Mouse (Mus musculus): ENCODE results near the gene Xpo1. TPM values are rescaled to one million over a fixed set of nuclear protein-coding genes. Genes with fewer than 3 reads are reported as not detected.
A peak's percentile ranks its signal among the peaks of the same experiment; 100 is the strongest.
"Not testable (repeated sequence)": the region's sequence is repeated elsewhere in the genome, so short reads cannot be mapped to it uniquely, and the experiment has no call there.

Gene Xpo1
- polyA plus RNA-seq, 1 experiment from 2014 or later: 21.4 TPM

DNA sequence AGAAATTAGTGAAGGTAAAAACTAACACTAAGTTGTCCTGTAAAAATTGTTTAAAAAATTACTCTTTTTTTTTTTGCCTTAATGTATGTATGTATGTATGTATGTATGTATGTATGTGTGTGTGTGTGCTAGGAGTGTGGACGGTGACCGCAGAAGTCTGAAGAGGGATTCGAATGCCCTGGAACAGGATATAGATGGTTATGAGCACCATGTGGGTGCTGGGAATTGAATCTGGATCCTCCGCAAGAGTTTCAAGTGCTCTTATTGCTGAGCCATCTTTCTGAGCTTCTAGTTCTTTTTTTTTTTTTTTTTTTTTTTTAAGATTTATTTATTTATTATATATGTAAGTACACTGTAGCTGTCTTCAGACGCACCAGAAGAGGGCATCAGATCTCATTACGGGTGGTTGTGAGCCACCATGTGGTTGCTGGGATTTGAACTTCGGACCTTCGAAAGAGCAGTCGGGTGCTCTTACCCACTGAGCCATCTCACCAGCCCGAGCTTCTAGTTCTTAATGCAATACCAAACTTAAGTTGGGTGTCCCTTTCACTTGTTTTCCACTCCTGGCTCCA lies 49.3 kb downstream of the Xpo1 start:
- not testable (repeated sequence) for DNase-seq (ENCODE audit: low spot score); H3K4me1 ChIP-seq (replicated peaks; ENCODE audit: control insufficient read depth, insufficient read depth); H3K36me3 ChIP-seq (ENCODE audit: control insufficient read depth, insufficient read depth, low read length); H3K9ac ChIP-seq (ENCODE audit: low read length); H3K9me3 ChIP-seq (ENCODE audit: control insufficient read depth, low read length); ATAC-seq (ENCODE audit: low FRiP score, low TSS enrichment); H3K27me3 ChIP-seq (ENCODE audit: control insufficient read depth, insufficient read depth, low read length)
- H3K4me3 ChIP-seq (ENCODE audit: low read depth, low read length): peak overlapping the region; percentile 94
- H3K4me2 ChIP-seq (replicated peaks; ENCODE audit: low read depth): peak overlapping the region; percentile 49
- peak overlapping the region; percentile 99 for H3K27ac ChIP-seq (replicated peaks)
- TF ChIP-seq CTCF (IDR thresholded peaks at IDR 0.05; ENCODE audit: low read depth): 0 out of 2 replicates have a peak, but pooled peaks have one; percentile 23
- 34% methylated on average over 10 of the region's 10 CpGs for WGBS

DNA sequence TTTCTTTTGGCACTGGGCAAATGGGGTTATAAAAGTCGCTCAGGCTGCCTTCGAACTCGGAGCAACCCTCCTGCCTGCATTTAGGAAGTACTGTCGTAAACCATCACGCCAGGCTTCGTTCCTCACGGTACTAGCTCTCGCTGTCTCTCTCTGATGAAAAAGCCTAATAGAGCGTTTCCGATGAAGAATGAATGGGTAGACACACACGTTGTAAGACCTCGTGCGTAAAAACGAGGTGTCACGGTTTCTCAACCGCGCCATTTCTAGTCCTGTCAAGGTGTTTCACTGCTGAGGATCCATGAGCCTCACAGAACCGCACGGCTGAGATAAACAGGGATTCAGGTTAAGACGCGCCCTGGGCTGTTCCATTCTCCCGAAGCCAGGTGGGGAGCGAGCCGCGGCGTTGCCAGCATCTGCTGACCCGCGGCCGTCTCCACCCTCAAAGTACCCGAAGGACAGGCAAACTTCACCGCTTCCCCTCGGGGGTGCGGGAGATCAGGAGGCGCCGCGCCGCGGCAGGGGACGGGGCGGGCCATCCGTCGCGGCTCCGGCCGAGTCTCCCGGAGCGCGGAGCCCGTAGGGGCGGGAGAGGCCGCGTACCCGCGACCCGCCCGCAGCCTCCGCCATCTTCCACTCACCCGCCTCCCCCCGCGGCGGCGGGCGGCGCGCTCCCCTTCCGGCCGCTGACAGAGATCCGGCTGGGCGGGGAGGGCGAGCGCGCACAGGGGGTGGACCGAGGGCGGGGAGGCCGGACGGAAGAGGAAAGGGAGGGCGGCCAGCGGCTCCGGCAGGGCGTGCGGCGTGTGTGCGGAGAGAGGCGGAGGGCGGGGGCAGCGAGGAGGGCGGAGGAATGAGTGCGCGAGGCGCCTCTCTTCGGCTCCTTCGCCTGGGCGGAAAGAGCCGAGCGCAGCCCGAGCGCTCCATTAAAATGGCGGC lies 50.1 kb downstream of the Xpo1 start:
- TF ChIP-seq EP300 (optimal IDR thresholded peaks at IDR 0.05) (no peak), CTCF (IDR thresholded peaks at IDR 0.05; ENCODE audit: low read depth) (peak; percentile 2; the same call in 1 of the 2 replicates)
- Histone ChIP-seq H3K27me3 (ENCODE audit: control insufficient read depth, insufficient read depth, low read length) (no peaks in the 10 kb centered on the region), H3K4me1 (replicated peaks; ENCODE audit: control insufficient read depth, insufficient read depth) (peaks cover 2% of the 10 kb centered on the region; the same call in 1 of the 2 replicates), H3K9me3 (ENCODE audit: control insufficient read depth, low read length) (no peaks in the 10 kb centered on the region), H3K4me2 (replicated peaks; ENCODE audit: low read depth) (peak overlapping the region; percentile 49), H3K27ac (replicated peaks) (peak overlapping the region; percentile 99), H3K36me3 (ENCODE audit: control insufficient read depth, insufficient read depth, low read length) (no peaks in the 10 kb centered on the region), H3K4me3 (ENCODE audit: low read depth, low read length) (peak overlapping the region; percentile 94), H3K9ac (ENCODE audit: low read length) (peak overlapping the region; percentile 98)
- under 1% methylated on average over 63 of the region's 98 CpGs for WGBS
- peak; percentile 99 for DNase-seq (ENCODE audit: low spot score)
- ATAC-seq (ENCODE audit: low FRiP score, low TSS enrichment): peak; percentile 98

- peak within 1 kb of the TSS; percentile 99 for H3K27ac ChIP-seq (replicated peaks)
- no peaks in the 10 kb centered on the region for H3K9me3 ChIP-seq (ENCODE audit: control insufficient read depth, low read length)
- peak within 1 kb of the TSS; percentile 98 for H3K9ac ChIP-seq (ENCODE audit: low read length)
- H3K27me3 ChIP-seq (ENCODE audit: control insufficient read depth, insufficient read depth, low read length): no peaks in the 10 kb centered on the region
- peak within 1 kb of the TSS; percentile 69 for H3K4me2 ChIP-seq (replicated peaks; ENCODE audit: low read depth)
- DNase-seq (ENCODE audit: low spot score) (peak; percentile 86), ATAC-seq (ENCODE audit: low FRiP score, low TSS enrichment) (peak; percentile 66)
- H3K4me3 ChIP-seq (ENCODE audit: low read depth, low read length): peak within 1 kb of the TSS; percentile 94
- H3K4me1 ChIP-seq (replicated peaks; ENCODE audit: control insufficient read depth, insufficient read depth): peaks cover 2% of the 10 kb centered on the region; the same call in 1 of the 2 replicates
- WGBS: under 1% methylated on average over 28 of the region's 80 CpGs
- TF ChIP-seq EP300 (optimal IDR thresholded peaks at IDR 0.05): no peak
- TF ChIP-seq CTCF (IDR thresholded peaks at IDR 0.05; ENCODE audit: low read depth): no peak
- H3K36me3 ChIP-seq (ENCODE audit: control insufficient read depth, insufficient read depth, low read length): no peaks in the 10 kb centered on the region
These were observed 51.1 kb downstream of the Xpo1 start, which contains the start of gene Usp34 for GRCm38 (mm10) chr11:23306764-23307565. Usp34 (plus strand) TSS chr11:23306895.

GRCm38 (mm10) chr11:23307566-23307920 lies 51.7 kb downstream of the Xpo1 start:
- 2% methylated on average over 6 of the region's 6 CpGs for WGBS
- DNase-seq (ENCODE audit: low spot score) (no peak), ATAC-seq (ENCODE audit: low FRiP score, low TSS enrichment) (no peak)
- Histone ChIP-seq H3K4me1 (replicated peaks; ENCODE audit: control insufficient read depth, insufficient read depth) (peaks cover 2% of the 10 kb centered on the region; the same call in 1 of the 2 replicates), H3K9me3 (ENCODE audit: control insufficient read depth, low read length) (no peaks in the 10 kb centered on the region), H3K9ac (ENCODE audit: low read length) (peak overlapping the region; percentile 98), H3K4me2 (replicated peaks; ENCODE audit: low read depth) (peak overlapping the region; percentile 69), H3K27me3 (ENCODE audit: control insufficient read depth, insufficient read depth, low read length) (no peaks in the 10 kb centered on the region), H3K36me3 (ENCODE audit: control insufficient read depth, insufficient read depth, low read length) (no peaks in the 10 kb centered on the region), H3K4me3 (ENCODE audit: low read depth, low read length) (peak overlapping the region; percentile 94), H3K27ac (replicated peaks) (peak overlapping the region; percentile 99)
- TF ChIP-seq CTCF (IDR thresholded peaks at IDR 0.05; ENCODE audit: low read depth): no peak
- no peak for TF ChIP-seq EP300 (optimal IDR thresholded peaks at IDR 0.05)

GRCm38 (mm10) chr11:23313496-23313895 lies 57.7 kb downstream of the Xpo1 start:
- DNase-seq (ENCODE audit: low spot score) (no peak), ATAC-seq (ENCODE audit: low FRiP score, low TSS enrichment) (no peak)
- 76% methylated on average over 1 of the region's 1 CpGs for WGBS
- no peak overlapping the region for H3K27ac ChIP-seq (replicated peaks)
- no peak for TF ChIP-seq EP300 (optimal IDR thresholded peaks at IDR 0.05)
- no peak for TF ChIP-seq CTCF (IDR thresholded peaks at IDR 0.05; ENCODE audit: low read depth)
- no peak overlapping the region for H3K9ac ChIP-seq (ENCODE audit: low read length)
- H3K36me3 ChIP-seq (ENCODE audit: control insufficient read depth, insufficient read depth, low read length): no peaks in the 10 kb centered on the region
- no peak overlapping the region for H3K4me3 ChIP-seq (ENCODE audit: low read depth, low read length)
- peaks cover 2% of the 10 kb centered on the region; the same call in 1 of the 2 replicates for H3K4me1 ChIP-seq (replicated peaks; ENCODE audit: control insufficient read depth, insufficient read depth)
- H3K27me3 ChIP-seq (ENCODE audit: control insufficient read depth, insufficient read depth, low read length): no peaks in the 10 kb centered on the region
- H3K4me2 ChIP-seq (replicated peaks; ENCODE audit: low read depth): no peak overlapping the region
- no peaks in the 10 kb centered on the region for H3K9me3 ChIP-seq (ENCODE audit: control insufficient read depth, low read length)

All from stomach, postnatal 0 days (tissue).